Mouse (Mus musculus) yolk sac, embryonic 10.5 days (tissue): ENCODE measurements at regions not wholly inside any gene's neighbourhood (a gene's known extent, or its start where the extent isn't known, plus 50 kb on each side); places are given as distances from the start of the nearest gene placed in this dataset.

Experiments used
- DNase-seq: peaks from one replicate; pipeline ENCODE4 v3.0.0-alpha.2; 2017; ENCODE audit warnings: low spot score

DNA sequence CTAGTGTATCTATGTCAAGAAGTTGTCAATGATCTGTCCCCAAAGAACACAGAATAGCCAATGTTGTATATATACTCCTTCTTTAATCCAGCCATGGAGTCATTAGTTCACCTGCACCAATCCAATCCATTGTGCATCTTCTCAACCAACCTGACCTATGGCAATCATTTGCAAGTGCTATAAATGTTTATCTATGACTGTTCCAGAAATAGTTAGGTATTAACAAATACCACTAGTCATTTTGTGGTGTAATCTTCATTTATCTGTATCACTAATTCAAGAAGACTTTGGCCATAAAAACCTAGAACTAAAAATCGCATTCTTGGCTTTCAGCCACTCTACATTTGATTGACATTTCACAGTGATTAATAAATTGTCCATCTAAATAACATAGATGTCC is 430.6 kb upstream of the Ubash3b start:
- no peak for DNase-seq

DNA sequence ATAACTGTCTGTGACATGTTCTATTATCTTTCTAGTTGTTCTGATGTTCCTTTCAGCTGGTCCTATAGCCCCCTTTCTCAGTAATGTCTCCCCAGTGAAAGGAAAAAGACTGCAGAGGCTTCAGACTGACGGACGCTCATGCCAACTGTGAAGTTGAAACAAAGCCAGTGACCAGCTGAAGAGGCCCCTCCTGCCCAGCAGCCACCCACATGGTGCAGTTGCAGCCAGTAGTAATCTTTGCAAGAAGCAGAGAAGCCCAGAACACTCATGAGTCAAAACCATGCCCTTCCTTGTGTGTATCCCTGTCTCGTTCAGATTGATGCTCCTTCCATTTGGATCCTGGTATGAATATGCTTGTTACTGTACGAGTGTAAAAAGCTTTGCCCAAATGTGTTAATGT is 428.7 kb upstream of the Ubash3b start:
- no peak for DNase-seq

DNA sequence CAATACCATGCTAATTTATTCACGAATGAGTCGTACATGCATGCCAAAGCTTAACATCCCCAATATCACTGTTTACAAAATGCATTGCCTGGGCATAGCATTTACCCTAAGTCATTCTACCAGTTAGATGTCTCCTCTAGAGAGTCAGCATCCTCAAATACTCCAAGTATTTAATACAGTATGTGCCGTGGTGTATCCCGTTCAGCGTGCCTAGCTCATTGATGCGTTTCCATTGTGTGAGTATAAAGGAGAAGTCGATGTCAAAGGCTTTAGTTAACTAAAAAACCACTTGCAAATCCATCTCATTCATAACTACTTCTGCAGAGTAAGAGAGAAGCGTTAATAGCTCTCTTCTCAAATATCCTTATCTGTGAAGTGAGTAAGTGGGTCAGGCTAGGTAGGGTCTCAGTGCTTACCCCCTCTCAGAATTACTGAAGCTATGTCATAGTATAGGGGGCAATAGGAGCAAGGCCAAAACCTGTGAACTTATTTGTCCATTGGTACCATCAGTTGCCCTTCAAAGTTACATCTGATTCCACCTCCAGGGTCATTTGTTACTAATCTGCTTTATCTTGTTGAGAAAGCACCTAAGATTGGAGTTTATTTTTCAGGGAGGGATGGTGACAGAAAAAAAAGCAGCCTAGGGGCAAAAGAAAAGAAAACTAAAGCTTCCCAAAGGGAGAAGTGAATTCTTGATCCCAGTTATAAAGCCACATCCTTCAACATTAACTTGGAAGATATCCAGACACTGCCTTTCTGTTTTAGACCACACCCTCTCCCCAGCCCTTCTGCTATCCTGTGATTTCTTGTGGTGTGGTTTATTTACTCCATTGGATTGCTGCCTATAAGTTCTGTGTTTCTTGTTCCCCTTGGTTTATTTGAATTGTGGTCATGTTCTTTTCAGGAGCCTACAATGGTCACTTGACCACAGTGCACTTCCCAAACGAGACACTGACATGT is 427.2 kb upstream of the Ubash3b start:
- DNase-seq = no peak

DNA sequence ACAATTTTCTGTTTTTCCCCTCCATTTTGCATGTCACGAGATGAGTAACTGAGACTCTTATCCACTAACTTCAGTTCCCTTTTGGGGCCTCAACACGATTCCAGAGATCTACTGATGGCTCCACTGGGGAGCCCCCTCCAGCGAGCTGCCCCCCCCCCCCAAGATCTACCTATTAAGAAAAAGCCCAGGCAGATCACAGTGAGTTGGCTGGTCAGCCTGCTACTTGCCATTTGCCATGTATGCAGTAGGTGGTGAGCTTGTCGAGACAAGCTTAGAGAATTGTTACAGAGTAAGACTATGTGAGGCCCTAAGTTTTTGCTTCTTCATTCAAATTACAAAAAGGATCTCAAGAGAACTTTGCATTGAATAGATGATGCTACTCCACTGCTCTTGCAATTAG is 426.3 kb upstream of the Ubash3b start:
- DNase-seq = no peak

DNA sequence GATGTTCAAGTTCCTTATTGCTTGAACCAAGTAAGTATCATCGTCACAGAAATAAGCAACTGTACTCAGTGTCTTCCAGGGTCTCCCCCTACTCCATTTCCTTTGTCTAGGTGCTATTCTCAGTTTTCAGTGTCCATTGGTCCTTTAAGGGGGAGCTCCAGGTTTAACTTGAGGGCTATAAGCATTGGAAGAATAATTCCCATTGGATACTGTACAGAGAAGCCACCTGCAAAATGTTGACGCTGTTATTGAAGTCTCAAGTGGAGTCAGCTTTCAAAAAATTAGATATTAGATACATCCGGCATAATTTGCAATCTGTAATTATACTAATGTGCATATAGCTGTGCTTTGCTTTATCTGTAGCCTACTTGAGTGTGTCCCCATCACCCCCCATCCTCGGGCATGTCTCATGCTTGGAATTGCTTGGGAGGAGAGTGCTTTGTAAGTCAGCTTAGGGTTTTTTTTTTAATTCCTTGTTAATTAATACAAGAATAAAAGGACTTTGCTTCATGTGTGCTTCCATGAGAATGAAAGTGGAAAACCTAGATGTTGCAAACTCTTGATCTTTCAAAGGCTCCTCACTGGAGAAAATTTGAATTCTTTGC is 425.6 kb upstream of the Ubash3b start:
- DNase-seq = no peak

DNA sequence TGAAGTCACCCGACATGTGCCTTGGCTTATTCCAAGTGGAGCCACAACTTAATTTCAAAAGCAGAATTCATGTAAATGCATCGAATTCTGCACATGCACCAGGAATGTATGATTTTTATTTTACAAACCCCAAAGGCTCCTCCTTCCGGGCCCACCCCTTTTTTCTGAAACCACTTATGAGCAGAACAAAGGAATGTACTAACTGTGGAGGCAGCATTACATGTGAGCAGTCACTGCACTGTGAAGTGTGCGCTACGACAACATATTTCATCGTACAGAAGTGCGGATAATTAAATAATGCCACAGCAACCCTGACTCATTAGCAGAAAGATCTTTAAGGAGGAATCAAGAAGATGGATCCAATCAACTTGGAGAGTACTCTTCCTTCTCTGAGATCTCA is 424.8 kb upstream of the Ubash3b start:
- DNase-seq = no peak

DNA sequence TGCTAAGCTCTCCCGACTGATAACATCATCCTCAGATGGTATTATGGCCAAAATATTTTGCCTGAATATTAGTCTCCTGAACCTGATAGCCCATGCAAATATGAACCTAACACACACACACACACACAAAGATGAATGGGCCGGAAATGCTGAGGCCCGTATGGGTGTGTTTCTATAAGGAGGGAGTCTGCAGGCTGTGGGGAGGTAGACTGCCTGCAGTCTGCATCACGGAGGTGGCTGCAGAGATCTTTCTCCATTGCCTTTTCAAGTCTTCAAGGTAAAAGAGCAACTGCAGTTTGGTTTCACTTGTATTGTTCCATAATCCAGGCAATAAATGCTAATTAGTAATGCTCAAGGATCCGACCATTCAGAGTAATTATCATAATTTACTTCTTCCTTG is 424.3 kb upstream of the Ubash3b start:
- no peak for DNase-seq

DNA sequence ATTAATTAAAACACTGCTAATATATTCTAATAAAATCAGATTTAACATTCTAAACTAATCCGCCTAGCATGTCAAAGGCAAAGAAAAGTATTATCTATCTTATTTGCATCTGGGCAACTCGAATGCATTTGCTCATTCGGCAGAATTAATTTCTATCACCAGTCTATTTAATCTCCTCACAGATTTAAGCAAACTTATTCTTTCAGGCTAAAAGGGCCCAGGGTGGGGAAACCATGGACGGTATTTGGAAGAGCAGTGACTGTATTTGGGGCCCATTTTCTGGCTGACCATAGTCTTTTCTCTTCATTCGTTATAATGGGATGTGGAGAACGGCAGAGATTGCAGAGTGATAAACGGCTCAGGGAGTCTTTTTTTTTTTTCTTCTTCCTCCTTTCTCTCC is 423.5 kb upstream of the Ubash3b start:
- DNase-seq = no peak

DNA sequence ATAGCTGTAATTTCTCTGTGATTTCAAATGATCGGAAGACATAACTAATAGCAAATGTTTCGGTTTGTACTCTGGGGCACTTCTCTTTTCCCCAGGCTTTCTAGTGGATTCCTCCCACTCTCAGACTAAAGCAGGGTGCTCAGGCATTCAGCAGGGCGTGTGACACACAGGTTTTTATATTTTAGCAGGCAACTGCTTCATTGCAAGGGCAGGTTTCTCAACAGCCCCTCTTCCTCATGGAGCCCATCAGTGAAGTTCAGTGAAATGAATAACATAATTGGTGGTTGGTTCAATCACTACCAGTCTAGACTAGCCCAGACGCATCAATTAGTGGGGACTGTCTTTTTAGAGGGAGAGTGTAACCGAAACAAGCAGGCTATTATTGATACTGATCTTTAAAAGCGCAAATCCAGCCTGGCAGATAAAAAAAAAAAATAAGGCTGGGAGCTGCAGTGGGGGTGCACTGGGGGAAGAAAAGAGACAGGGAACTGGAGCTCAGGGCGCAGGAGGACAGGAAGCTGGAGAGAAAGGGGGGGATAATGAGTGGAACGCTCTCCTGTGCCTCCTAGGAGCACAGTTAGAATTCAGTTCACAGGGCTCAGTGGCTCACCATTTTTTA is 422.3 kb upstream of the Ubash3b start:
- DNase-seq = no peak

DNA sequence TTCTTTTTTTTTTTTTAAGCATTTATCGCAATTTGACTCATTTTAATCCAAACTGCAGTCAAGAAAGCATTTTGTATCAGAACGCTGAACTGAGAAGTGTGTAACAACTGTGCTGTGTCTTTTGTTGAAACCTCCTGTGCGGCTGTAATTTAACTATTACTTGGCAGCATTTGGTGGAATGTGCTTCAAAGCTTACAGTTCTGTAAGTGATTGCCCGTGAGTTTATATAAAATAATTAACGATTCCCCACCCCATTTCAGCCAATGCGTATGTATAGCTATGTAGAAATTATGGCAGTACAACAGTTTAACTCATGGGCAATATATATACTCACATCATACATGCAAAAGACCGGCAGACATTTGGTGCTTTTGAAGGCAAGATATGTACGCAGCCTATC is 421.8 kb upstream of the Ubash3b start:
- DNase-seq = no peak

DNA sequence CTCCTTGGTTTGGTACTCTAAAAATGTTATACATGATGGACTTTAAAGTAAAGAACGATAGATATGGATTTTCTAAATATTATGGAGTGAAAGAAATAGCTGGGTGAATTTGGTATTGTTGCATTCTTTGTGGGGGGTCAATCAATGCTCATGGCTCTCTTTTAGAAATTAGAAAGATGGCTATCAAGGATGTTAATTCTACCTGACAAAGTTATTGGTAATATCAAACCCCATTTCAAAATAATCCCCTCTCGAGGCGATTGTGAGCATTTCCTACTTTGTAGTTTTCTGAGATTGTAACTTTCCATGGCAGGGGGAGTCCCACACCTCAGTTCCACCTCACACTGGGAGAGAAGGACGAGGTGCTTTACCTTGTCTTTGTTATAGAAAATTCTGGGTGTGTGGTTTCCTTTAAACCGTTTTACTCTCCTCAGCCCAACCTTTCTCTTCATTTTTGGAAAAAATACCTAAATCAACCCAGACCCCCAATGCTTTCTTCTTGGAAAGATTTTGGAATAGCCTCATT is 421.3 kb upstream of the Ubash3b start:
- DNase-seq = no peak

DNA sequence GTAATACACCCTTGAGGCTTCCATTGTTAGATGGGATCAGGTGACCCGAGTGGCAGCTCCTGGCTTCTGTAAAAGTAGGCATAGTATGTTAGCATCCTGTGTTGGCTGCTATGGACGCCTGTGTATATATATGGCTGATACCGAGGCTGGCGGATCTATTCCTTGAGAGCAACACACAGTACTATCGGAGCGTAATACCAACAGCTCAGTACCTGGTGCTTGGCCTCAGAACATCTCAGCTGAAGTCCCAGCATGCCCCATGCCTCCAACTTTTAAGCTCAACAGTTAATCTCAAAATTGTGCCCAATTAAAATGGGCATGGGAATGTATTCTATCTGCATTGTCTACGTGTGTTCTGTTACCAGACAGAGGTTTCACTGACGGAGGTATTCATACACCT is 420.7 kb upstream of the Ubash3b start:
- DNase-seq = no peak

DNA sequence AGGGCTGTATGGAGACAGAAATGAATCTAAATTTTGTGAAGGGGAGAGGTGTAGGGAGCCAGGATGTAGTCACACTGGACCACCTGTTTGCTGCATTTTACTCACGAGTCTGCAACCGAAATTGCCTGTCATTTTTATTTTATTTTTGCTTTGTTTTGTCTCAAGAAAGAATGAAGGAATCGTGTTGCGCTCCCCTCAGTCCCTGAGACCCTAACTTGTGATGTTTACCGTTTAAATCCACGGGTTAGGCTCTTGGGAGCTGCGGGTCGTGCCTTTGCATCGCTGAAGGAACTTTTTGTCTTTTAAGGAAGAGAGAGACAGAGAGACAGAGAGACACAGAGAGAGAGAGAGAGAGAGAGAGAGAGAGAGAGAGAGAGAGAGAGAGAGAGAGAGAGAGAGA is 420.2 kb upstream of the Ubash3b start:
- no peak for DNase-seq

DNA sequence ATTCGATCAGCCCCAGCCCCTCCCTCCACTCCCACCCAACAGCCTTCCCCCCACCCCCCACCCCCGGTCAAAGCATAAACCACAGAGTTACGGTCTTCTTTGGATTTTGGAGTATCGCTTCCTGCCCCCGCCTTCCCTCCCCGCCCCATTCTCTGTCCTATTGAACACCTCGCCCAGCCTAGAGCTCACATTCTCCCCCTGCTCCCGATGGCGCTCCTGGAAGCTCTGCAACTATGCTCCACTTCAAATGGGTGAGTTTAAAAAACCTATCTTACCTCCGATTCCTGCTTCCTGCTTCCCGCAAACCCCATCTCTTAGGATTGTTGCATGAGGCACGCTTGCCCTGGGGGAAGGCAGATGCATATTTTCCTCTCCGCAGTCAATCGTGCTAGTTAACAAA is 419.7 kb upstream of the Ubash3b start:
- DNase-seq = peak; percentile 29

DNA sequence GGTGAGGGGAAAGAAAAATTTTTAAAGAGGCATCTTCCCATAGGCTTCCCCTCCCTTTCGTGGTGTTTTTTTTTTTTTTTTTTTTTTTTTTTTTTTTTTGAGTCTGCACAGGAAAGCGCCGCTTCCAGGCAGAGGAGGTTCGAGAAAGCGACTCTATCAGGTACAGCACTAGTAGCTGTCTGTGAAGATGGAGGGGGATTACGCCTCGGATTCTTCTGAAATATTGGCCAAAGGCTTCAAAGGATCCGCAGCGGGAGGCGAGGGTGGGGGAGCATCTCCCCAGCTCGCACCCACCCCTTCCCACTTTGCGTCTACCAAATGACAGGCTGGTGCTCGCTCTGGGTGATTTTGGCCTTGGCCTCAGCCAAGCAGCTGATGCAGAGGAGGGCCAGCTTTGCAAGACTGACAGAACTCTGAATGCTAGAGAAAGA is 419.1 kb upstream of the Ubash3b start:
- peak; percentile 31 for DNase-seq

DNA sequence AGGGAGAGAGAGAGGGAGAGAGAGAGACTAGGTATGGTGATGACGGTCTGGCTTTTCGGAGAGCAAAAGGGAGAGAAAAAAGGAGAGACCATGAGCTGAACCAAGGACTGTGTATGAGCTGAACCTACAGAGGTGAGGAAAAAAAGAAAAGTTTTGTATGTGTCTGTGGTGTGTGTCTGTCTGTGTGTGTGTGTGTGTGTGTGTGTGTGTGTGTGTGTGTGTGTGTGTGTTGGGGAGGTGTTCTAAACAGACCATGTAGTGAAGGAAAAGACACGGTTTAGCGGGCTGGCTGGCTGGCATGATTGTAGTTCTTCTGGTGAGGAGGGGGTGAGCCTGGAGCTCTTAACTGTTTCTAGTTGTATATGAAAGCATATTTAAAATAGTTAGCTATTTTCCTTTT is 418.6 kb upstream of the Ubash3b start:
- peak; percentile 28 for DNase-seq

DNA sequence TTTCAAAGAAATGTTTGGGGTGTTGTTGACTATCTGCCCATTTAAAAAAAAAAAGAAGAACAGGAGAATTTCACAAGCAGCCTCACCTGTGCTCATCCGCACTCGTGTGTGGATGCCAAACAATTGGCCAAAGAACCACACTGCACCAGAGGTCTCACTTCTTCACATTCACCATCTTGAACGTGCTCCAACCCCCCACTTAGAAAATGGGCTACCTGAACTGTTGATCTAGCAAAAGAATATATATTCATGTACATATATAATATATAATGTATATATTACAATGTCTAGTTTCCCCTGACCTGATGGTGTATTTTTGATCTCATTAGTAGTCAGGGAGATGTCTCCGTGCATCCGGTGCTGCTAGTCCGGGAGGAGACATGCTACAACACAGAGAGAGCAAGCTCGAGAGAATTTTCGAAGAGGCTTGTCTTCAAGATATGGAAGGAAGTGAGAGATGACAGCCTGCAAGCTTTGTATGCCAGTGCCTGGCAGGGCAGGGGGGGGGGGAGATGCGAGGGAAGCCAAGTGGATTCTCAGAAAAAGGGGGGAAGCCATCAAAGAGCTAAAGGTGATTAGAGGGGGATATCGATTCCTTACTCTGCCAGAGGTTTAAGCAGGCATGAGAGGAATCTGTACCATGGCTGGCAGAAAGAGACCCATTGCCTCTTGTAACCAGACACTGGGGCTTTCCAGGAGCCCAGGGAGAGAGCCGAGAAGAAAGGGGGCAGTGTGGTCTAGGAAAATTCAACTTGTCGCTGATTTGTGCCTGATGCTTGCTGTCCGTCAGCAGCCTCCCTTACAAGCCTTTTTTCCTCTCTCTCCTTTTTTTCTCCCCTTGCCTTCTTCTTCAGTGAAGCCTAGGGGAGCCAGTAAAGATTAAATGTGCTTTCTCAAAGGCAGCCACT is 417.9 kb upstream of the Ubash3b start:
- DNase-seq = peak; percentile 62

DNA sequence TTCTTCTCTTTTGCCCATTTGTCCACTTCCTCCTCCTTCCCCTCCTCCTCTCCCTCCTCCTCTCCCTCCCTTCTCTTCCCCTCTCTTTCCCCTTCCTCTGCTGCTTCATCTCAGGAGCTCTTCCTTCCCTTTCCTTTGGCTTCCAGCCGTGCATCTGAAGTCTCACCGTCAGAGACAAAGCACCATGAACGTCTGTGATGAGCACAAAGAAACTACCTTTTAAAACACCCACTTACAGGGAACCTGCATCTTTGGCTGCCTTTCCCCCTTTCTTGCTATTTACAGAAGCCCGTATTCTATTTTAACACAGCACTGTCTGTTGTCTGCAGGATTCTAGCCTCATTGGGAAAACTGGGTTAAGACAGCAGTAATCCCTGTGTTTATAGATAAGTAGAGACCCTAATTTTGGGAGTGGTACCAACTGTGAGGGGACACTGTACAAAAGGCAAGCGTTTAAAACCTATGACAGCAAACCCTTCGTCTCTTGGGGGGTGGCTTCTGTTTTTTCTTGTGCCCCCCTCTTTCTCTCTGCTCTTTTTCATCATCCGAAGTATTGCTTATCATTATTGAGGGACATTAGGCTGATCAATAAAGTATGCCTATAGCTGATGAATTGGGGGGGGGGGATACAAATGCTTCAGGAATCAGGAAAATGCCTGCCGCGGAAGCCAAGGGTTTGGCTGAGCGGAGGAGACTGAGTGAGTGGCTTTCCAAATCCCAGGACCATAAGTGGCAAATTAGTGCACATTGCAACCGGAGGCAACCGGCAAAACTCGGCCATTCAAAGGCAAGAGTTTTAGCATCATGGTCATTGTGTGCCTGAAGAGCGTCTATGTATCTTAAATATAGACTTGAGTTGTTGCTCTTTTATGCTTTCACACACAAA is 417.0 kb upstream of the Ubash3b start:
- DNase-seq = no peak

DNA sequence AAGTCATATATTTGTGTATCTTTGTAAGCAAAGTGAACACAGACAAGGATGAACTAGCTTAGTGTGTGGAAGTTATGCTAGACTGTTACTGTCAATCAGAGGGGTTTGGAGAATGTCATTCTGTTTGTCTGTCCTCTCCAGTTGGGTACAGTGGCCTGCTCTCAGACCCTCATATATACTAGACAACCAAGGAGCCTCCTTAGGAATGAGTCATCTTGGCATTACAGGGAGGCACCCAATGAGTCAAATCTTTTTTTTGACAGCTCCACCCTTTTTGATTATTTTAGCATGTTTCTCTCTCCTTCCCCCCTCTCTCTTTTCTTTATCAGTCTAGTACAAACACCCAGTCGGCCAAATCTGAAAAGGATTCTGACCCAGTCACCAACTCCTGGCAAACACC is 416.3 kb upstream of the Ubash3b start:
- no peak for DNase-seq

DNA sequence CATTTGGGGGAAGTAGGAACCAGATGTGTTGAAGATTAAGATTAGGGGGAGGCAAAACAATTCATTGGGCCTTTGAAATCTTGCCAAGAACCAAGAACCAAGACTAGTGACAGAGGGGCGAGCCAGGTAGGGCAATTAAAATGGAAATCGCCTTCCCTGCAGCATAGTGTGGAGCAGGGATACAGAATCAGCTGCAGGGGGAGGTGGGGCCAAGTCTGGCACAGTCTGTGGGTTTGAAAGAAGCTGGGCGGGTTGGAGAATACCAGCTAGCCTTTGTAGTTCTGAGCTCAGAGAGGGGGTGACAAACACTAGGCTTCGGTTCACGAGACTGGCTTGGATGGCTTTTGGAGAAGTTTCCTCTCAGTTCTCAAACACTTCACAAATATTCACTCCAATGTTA is 414.3 kb upstream of the Ubash3b start:
- no peak for DNase-seq

DNA sequence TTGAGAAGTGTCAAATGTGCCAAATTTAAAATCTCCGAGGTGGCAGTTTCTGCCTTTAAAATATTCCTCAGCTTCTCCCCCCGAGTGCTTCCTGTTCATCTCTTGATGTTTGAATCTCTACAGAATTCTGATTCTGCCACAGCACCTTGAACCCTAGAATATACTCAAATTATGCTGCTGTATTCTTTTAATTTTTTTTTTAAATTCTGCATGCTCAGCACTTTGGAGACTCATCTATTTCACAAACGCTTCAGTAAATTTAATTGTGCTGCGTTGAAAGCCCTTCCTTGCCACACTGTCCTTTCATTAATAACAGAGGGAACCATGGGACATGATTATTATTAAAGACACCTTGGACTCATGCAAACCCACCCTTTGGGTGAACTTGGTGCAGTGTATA is 408.8 kb upstream of the Ubash3b start:
- no peak for DNase-seq
